Mouse (Mus musculus) v-Abl transformed pro-B cells (cell line): ENCODE results near the gene Ube2o.

Experiments used
- in situ Hi-C, 2 experiments: fragments of 400-800 bp; cut with MboI; formaldehyde crosslinking; loops; one replicate each; pipeline ENCODE4 v1.15.1; 2025; ENCODE audit not compliant: unreplicated experiment in 2 of 2

The Ube2o gene

GRCm38 (mm10) chr11:116550748-116551147, 30.5 kb downstream of the Ube2o start:
- in situ Hi-C loops = loop anchor here (5.0 to 10.0 kb wide), 2 partner anchors 74 to 77 kb away; partner anchors contain the start of gene Rhbdf2 (in 2 of the 2)

GRCm38 (mm10) chr11:116549273-116550038, 31.8 kb downstream of the Ube2o start:
- in situ Hi-C loops = loop anchor here (5.0 to 10.0 kb wide), 2 partner anchors 75 to 78 kb away; partner anchors contain the start of gene Rhbdf2 (in 2 of the 2)

GRCm38 (mm10) chr11:116548780-116549179, 32.5 kb downstream of the Ube2o start:
- in situ Hi-C loops = no loop called here

- in situ Hi-C loops = no loop called here
Measured at GRCm38 (mm10) chr11:116547296-116548060, 33.8 kb downstream of the Ube2o start.

GRCm38 (mm10) chr11:116543110-116543509, 38.1 kb downstream of the Ube2o start:
- in situ Hi-C loops = no loop called here

- in situ Hi-C loops = no loop called here
Measured at GRCm38 (mm10) chr11:116541183-116541582, 40.1 kb downstream of the Ube2o start.

- in situ Hi-C loops = no loop called here
Measured at GRCm38 (mm10) chr11:116538142-116538735, 43.0 kb downstream of the Ube2o start.

- in situ Hi-C loops = no loop called here
Measured at GRCm38 (mm10) chr11:116537388-116537787, 43.9 kb downstream of the Ube2o start.

GRCm38 (mm10) chr11:116536685-116537084, 44.6 kb downstream of the Ube2o start:
- in situ Hi-C loops = no loop called here

- in situ Hi-C loops = no loop called here
Measured at GRCm38 (mm10) chr11:116534154-116534865, 46.9 kb downstream of the Ube2o start.

GRCm38 (mm10) chr11:116533341-116534153, 47.7 kb downstream of the Ube2o start:
- in situ Hi-C loops = no loop called here

- in situ Hi-C loops = no loop called here
Measured at GRCm38 (mm10) chr11:116532810-116533338, 48.4 kb downstream of the Ube2o start.

GRCm38 (mm10) chr11:116532262-116532809, 48.9 kb downstream of the Ube2o start:
- in situ Hi-C loops = no loop called here

- in situ Hi-C loops = no loop called here
Measured at GRCm38 (mm10) chr11:116531371-116532191, 49.7 kb downstream of the Ube2o start.

- in situ Hi-C loops = no loop called here
Measured at GRCm38 (mm10) chr11:116530187-116531147, 50.8 kb downstream of the Ube2o start, which contains the start of gene Sphk1. Sphk1 (plus strand) TSS chr11:116530925.

GRCm38 (mm10) chr11:116528636-116529320, 52.5 kb downstream of the Ube2o start:
- in situ Hi-C loops = no loop called here
